Mouse (Mus musculus): ENCODE results near the gene Gm21541. TPM values are rescaled to one million over a fixed set of nuclear protein-coding genes. Genes with fewer than 3 reads are reported as not detected.

Gm21541 gene
- not detected for polyA plus RNA-seq (2014; fragmentation: Illumina TruSeq; extraction: RNeasy Lipid Tissue Mini Kit (QIAGEN cat#74804); ENCODE audit: low read depth, low replicate concordance)

DNA sequence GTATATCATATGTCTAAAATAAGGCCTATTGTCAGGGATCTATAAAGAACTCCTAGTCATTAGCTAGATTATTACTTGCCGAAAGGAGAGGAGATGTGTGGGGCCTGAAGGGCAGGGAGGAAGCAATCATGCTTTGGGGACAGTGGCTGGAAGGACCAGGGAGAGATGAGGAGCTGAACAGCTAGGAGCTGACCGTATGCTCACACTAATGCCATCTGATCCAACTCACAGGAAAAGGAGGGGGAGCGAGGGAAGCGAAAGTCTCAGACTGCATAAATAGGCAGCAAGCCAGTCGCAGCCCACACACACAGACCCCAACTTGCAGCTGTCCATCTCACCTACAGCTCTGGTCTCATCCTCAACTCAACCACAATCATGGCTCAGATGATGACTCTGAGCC is at the start of gene Gm21541:
TSS of gene Gm21541 (plus strand) at position 301 of the 400 bp plus-strand sequence.

GRCm38 (mm10) chr4:41941272-41941671 is 37.9 kb downstream of the Gm21541 start, which contains the start of gene Gm20878:
TSS of gene Gm20878 (plus strand) at chr4:41941572.

Other genes starting within 250 kb of the Gm21541 start
- 1.2 TPM for gene Cntfr, start 206.5 kb upstream of the Gm21541 start, polyA plus RNA-seq (2014; fragmentation: Illumina TruSeq; extraction: RNeasy Lipid Tissue Mini Kit (QIAGEN cat#74804); ENCODE audit: low read depth, low replicate concordance)
- 18.6 TPM for gene Il11ra1, start 203.6 kb upstream of the Gm21541 start, polyA plus RNA-seq (2014; fragmentation: Illumina TruSeq; extraction: RNeasy Lipid Tissue Mini Kit (QIAGEN cat#74804); ENCODE audit: low read depth, low replicate concordance)
- not detected for gene Rpp25l, start 190.1 kb upstream of the Gm21541 start, polyA plus RNA-seq (2014; fragmentation: Illumina TruSeq; extraction: RNeasy Lipid Tissue Mini Kit (QIAGEN cat#74804); ENCODE audit: low read depth, low replicate concordance)
- 42.9 TPM for gene Dctn3, start 180.4 kb upstream of the Gm21541 start, polyA plus RNA-seq (2014; fragmentation: Illumina TruSeq; extraction: RNeasy Lipid Tissue Mini Kit (QIAGEN cat#74804); ENCODE audit: low read depth, low replicate concordance)
- not detected for gene Arid3c, start 172.5 kb upstream of the Gm21541 start, polyA plus RNA-seq (2014; fragmentation: Illumina TruSeq; extraction: RNeasy Lipid Tissue Mini Kit (QIAGEN cat#74804); ENCODE audit: low read depth, low replicate concordance)
- 2.4 TPM for gene Galt, start 148.4 kb upstream of the Gm21541 start, polyA plus RNA-seq (2014; fragmentation: Illumina TruSeq; extraction: RNeasy Lipid Tissue Mini Kit (QIAGEN cat#74804); ENCODE audit: low read depth, low replicate concordance)
- gene Sigmar1, start 147.5 kb upstream of the Gm21541 start, polyA plus RNA-seq (2014; fragmentation: Illumina TruSeq; extraction: RNeasy Lipid Tissue Mini Kit (QIAGEN cat#74804); ENCODE audit: low read depth, low replicate concordance), result 48.6 TPM
- 4.1 TPM for gene Ccl27a, start 129.4 kb upstream of the Gm21541 start, polyA plus RNA-seq (2014; fragmentation: Illumina TruSeq; extraction: RNeasy Lipid Tissue Mini Kit (QIAGEN cat#74804); ENCODE audit: low read depth, low replicate concordance)
- gene Gm20878, start 38.0 kb downstream of the Gm21541 start, polyA plus RNA-seq (2014; fragmentation: Illumina TruSeq; extraction: RNeasy Lipid Tissue Mini Kit (QIAGEN cat#74804); ENCODE audit: low read depth, low replicate concordance), result not detected
- 1.5 TPM for gene Fam205a4, start 62.4 kb downstream of the Gm21541 start, polyA plus RNA-seq (2014; fragmentation: Illumina TruSeq; extraction: RNeasy Lipid Tissue Mini Kit (QIAGEN cat#74804); ENCODE audit: low read depth, low replicate concordance)
- gene Gm21093, start 131.1 kb downstream of the Gm21541 start, polyA plus RNA-seq (2014; fragmentation: Illumina TruSeq; extraction: RNeasy Lipid Tissue Mini Kit (QIAGEN cat#74804); ENCODE audit: low read depth, low replicate concordance), result not detected
- not detected for gene Gm3893, start 187.6 kb downstream of the Gm21541 start, polyA plus RNA-seq (2014; fragmentation: Illumina TruSeq; extraction: RNeasy Lipid Tissue Mini Kit (QIAGEN cat#74804); ENCODE audit: low read depth, low replicate concordance)
- gene Gm13304, start 211.2 kb downstream of the Gm21541 start, polyA plus RNA-seq (2014; fragmentation: Illumina TruSeq; extraction: RNeasy Lipid Tissue Mini Kit (QIAGEN cat#74804); ENCODE audit: low read depth, low replicate concordance), result not detected
- not detected for gene Gm13306, start 249.8 kb downstream of the Gm21541 start, polyA plus RNA-seq (2014; fragmentation: Illumina TruSeq; extraction: RNeasy Lipid Tissue Mini Kit (QIAGEN cat#74804); ENCODE audit: low read depth, low replicate concordance)